Mouse (Mus musculus) liver, adult 2 months (tissue): ENCODE data around the gene Snx10. TPM values are rescaled to one million over a fixed set of nuclear protein-coding genes. Genes with fewer than 3 reads are reported as not detected.

ENCODE experiments used
- DNase-seq: peaks from one replicate; pipeline ENCODE4 v3.0.0-alpha.2; 2011; ENCODE audit warnings: low read depth, low spot score; ENCODE audit errors: extremely low read depth
- H3K27ac ChIP-seq: fragments of 200-500 bp; replicated peaks from 2 replicates; pipeline ENCODE4 v1.5.1; 2012; ENCODE audit warnings: low read depth, mild to moderate bottlenecking, control low read depth, inconsistent platforms, low read length; ENCODE audit not compliant: insufficient read depth
- H3K27me3 ChIP-seq: fragments of 200-500 bp; 2 replicates; pipeline ENCODE4 v1.6.1; 2012; ENCODE audit warnings: mild to moderate bottlenecking, moderate library complexity, low read length, inconsistent platforms; ENCODE audit not compliant: control insufficient read depth, insufficient read depth
- H3K36me3 ChIP-seq: fragments of 200-500 bp; 2 replicates; pipeline ENCODE4 v1.6.1; 2012; ENCODE audit warnings: low read length, inconsistent platforms; ENCODE audit not compliant: control insufficient read depth, insufficient read depth
- H3K4me1 ChIP-seq: fragments of 200-500 bp; 2 replicates; pipeline ENCODE4 v1.6.1; 2011; ENCODE audit warnings: low read length; ENCODE audit not compliant: control insufficient read depth, insufficient read depth
- H3K4me3 ChIP-seq: fragments of 200-500 bp; 2 replicates; pipeline ENCODE4 v1.5.1; 2011; ENCODE audit warnings: low read depth, mild to moderate bottlenecking, control low read depth, low read length, moderate library complexity; ENCODE audit not compliant: insufficient read depth
- H3K79me2 ChIP-seq: fragments of 200-500 bp; 2 replicates; pipeline ENCODE4 v1.6.1; 2012; ENCODE audit warnings: inconsistent platforms, mild to moderate bottlenecking, low read length, moderate library complexity; ENCODE audit not compliant: control insufficient read depth, insufficient read depth
- H3K9ac ChIP-seq: fragments of 200-500 bp; 2 replicates; pipeline ENCODE4 v1.6.1; 2012; ENCODE audit warnings: low read depth, mild to moderate bottlenecking, control low read depth, inconsistent platforms, low read length
- CTCF ChIP-seq: fragments of 200-500 bp; IDR thresholded peaks from 2 replicates; pipeline ENCODE4 v1.5.1; 2011; ENCODE audit warnings: low read depth, low read length, control low read depth
- POLR2A ChIP-seq: fragments of 200-500 bp; IDR thresholded peaks from 2 replicates; pipeline ENCODE4 v1.6.1; 2011; ENCODE audit warnings: low read length, control low read depth; ENCODE audit not compliant: insufficient read depth; ENCODE audit errors: extremely low read depth
- WGBS: fragments of 180-500 bp; shearing (Covaris S2); methylation state at CpG from one replicate; pipeline ENCODE4 v1.1.7; 2018; 5-methylcytosine and 5-hydroxymethylcytosine counted together
- polyA plus RNA-seq: library from polyadenylated mRNA; depleted of rRNA; stranded (reverse); fragments of >200 nt; gene quantifications from 2 replicates; pipeline ENCODE4 v1.2.3, GENCODE M21; 2012
- total RNA-seq: library from RNA; depleted of rRNA; stranded (reverse); fragments of >200 nt; gene quantifications from 2 replicates; pipeline ENCODE4 v1.2.3, GENCODE M21; 2014

Gene Snx10
- total and polyA plus RNA-seq, 2 experiments: 3.7 to 33.7 TPM

DNA sequence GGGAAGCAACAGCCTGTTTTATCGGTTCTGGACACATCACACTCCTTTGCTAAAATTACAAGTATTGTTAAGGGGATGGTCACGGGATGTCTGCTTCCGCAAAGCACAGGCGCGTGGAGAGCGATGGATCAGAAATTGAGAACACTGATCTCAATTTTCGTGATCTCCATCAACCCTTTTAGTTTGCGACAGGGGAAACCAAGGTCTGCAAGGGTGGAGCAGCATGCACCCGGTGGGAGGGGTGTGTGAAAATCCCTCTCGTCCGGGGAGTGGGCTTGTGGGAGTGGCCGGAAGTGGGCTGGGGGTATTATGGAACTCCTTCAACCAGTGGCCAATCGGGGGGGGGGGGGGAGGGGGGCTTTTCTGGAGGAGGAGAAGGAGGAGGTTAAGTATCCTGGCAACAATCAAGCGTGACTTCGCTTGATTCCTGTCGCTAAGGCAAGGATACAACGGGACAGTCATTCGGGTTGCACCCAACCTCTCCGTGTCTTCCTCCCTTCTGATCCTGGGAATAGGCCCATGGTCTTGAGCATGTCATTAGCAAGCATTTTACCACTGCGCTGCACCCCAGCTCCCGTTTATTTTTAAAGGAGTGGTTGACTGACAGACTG, 725 bp downstream of the Snx10 start:
- DNase-seq: no peak
- peak overlapping the region; percentile 13; the same call in 1 of the 2 replicates for H3K9ac ChIP-seq
- peaks cover 4% of the 10 kb centered on the region; the same call in 1 of the 2 replicates for H3K4me1 ChIP-seq
- H3K4me3 ChIP-seq: peak overlapping the region; percentile 62
- TF ChIP-seq CTCF: no peak
- TF ChIP-seq POLR2A: no peak
- H3K27ac ChIP-seq: no peak overlapping the region
- no peaks in the 10 kb centered on the region for H3K27me3 ChIP-seq
- 9% methylated on average over 21 of the region's 21 CpGs for WGBS
- H3K79me2 ChIP-seq: no peaks in the 10 kb centered on the region
- no peaks in the 10 kb centered on the region for H3K36me3 ChIP-seq

DNA sequence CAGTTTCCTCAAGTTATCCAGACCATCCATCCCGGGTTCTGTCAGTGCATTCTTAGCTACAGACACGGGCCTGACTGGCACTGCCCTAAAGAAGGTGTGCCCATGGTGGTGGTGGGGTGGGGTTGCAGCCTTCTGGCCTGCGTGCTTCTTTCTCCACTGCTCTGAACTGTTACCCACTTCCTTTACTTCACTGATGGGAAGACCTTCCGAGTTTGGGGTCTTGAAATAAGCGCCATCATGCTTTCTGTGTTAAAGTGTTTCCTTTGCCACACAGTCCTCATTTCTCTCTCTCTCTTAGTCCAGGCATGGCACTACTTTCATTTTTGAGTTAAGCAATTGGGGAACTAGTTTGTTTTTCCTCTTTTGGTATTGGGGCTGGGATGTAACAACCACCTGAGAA, 1.3 kb downstream of the Snx10 start:
- Histone ChIP-seq H3K36me3 (no peaks in the 10 kb centered on the region), H3K79me2 (no peaks in the 10 kb centered on the region), H3K27me3 (no peaks in the 10 kb centered on the region), H3K4me3 (0 out of 2 replicates have a peak overlapping the region, but pooled peaks have one; percentile 13), H3K4me1 (peaks cover 4% of the 10 kb centered on the region; the same call in 1 of the 2 replicates), H3K27ac (no peak overlapping the region), H3K9ac (no peak overlapping the region)
- DNase-seq: no peak
- 59% methylated on average over 5 of the region's 5 CpGs for WGBS
- TF ChIP-seq POLR2A (no peak), CTCF (no peak)

- Histone ChIP-seq H3K27ac (no peak overlapping the region), H3K27me3 (no peaks in the 10 kb centered on the region), H3K4me1 (peaks cover 6% of the 10 kb centered on the region), H3K9ac (no peak overlapping the region), H3K4me3 (no peak overlapping the region), H3K79me2 (no peaks in the 10 kb centered on the region), H3K36me3 (no peaks in the 10 kb centered on the region)
- DNase-seq: no peak
- WGBS: 87% methylated on average over 7 of the region's 7 CpGs
- no peak for TF ChIP-seq CTCF
- TF ChIP-seq POLR2A: no peak
These were observed 5.8 kb downstream of the Snx10 start for GRCm38 (mm10) chr6:51529457-51529856.

DNA sequence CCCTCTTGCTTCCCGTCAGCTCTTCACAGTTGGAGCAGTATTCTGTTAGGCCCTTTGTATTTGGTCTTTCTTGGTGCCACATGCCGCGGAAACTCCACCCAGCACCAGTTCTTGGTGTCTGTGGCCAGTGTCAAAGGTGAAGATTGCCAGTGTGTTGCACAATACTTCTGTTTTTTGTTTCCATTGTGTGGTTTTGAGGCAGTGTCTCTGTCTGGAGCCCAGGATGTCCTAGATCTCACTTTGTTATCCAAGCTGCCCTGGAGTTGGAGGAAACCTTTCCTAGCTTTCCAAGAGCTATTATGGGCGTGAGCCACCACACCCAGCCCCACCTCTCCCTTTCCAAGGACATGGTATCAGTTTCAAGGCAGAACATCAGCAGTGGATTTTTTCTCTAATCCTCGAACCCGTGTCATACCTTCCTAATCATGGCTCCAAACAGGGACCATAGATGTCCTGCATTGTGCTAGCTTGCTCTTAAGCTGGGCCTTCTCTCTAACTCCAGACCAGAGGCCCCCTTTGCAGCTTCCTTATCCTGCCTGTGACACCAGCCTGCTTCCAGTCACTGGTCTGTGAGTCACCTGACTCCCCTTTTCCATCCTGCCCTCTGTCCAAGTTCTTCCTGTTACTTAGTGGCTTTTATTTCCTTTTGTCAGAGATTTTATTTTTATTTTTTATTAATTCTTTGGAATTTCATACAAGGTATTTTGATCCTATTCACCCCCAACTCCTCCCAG, 9.9 kb downstream of the Snx10 start:
- 45% methylated on average over 6 of the region's 6 CpGs for WGBS
- TF ChIP-seq CTCF (no peak), POLR2A (no peak)
- H3K27ac ChIP-seq: peak overlapping the region; percentile 13; the same call in 1 of the 2 replicates
- H3K27me3 ChIP-seq: no peaks in the 10 kb centered on the region
- H3K4me1 ChIP-seq: peaks cover 6% of the 10 kb centered on the region
- H3K36me3 ChIP-seq: no peaks in the 10 kb centered on the region
- H3K4me3 ChIP-seq: no peak overlapping the region
- no peaks in the 10 kb centered on the region for H3K79me2 ChIP-seq
- peak; percentile 85 for DNase-seq
- no peak overlapping the region for H3K9ac ChIP-seq

- H3K4me3 ChIP-seq: no peak overlapping the region
- H3K4me1 ChIP-seq: peaks cover 6% of the 10 kb centered on the region
- 97% methylated on average over 10 of the region's 10 CpGs for WGBS
- no peak overlapping the region for H3K9ac ChIP-seq
- DNase-seq: no peak
- no peaks in the 10 kb centered on the region for H3K36me3 ChIP-seq
- H3K27me3 ChIP-seq: no peaks in the 10 kb centered on the region
- TF ChIP-seq POLR2A (no peak), CTCF (no peak)
- H3K79me2 ChIP-seq: no peaks in the 10 kb centered on the region
- H3K27ac ChIP-seq: no peak overlapping the region
These were observed 11.9 kb downstream of the Snx10 start for GRCm38 (mm10) chr6:51535571-51535970.

GRCm38 (mm10) chr6:51540525-51540924, 16.8 kb downstream of the Snx10 start:
- Histone ChIP-seq H3K9ac (no peak overlapping the region), H3K79me2 (no peaks in the 10 kb centered on the region), H3K4me1 (peaks cover 8% of the 10 kb centered on the region), H3K4me3 (no peak overlapping the region), H3K27ac (0 out of 2 replicates have a peak overlapping the region, but pooled peaks have one; percentile 30), H3K36me3 (no peaks in the 10 kb centered on the region), H3K27me3 (no peaks in the 10 kb centered on the region)
- TF ChIP-seq POLR2A (no peak), CTCF (no peak)
- DNase-seq: peak; percentile 34
- 49% methylated on average over 6 of the region's 6 CpGs for WGBS
